Mouse (Mus musculus): ENCODE measurements around the gene Pwwp2b. TPM values are rescaled to one million over a fixed set of nuclear protein-coding genes. Genes with fewer than 3 reads are reported as not detected.

The Pwwp2b gene
- polyA plus RNA-seq, 1 experiment from 2014 or later: 10.0 TPM

DNA sequence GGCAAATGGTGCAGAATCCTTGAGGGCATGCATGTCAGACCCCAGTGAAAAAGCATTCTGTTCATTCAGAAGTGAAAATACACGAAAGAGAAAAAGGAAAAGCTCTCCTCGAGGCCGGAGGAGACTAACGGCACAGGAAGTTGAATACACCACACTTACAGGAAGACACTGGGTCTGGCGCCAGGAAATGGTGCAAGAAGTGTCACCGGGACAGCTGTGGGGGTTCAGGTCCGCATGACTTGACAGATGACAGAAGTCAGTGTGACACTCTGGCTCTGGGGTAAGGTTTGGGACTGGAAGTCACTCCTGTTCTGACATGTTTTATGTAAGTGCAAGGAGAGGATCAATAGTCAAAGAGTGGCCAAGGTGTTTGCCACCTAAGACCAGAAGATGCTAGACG lies 23.6 kb upstream of the Pwwp2b start:
- H3K27me3 ChIP-seq: no peaks in the 10 kb centered on the region
- no peak overlapping the region for H3K27ac ChIP-seq
- ATAC-seq (ENCODE audit: insufficient number of reproducible peaks, insufficient read depth, low FRiP score, low TSS enrichment, low read depth): no peak
- H3K36me3 ChIP-seq: no peaks in the 10 kb centered on the region
- H3K9me3 ChIP-seq: no peaks in the 10 kb centered on the region
- no peak overlapping the region for H3K4me3 ChIP-seq (replicated peaks)
- WGBS: 74% methylated on average over 8 of the region's 8 CpGs
- no peaks in the 10 kb centered on the region; the same call in 1 of the 2 replicates for H3K4me1 ChIP-seq (replicated peaks)
- no peak overlapping the region for H3K9ac ChIP-seq (replicated peaks)
- H3K4me2 ChIP-seq: no peak overlapping the region

GRCm38 (mm10) chr7:139226416-139226815 lies 21.9 kb upstream of the Pwwp2b start:
- ATAC-seq (ENCODE audit: insufficient number of reproducible peaks, insufficient read depth, low FRiP score, low TSS enrichment, low read depth): no peak
- no peak overlapping the region for H3K9ac ChIP-seq (replicated peaks)
- 82% methylated on average over 7 of the region's 7 CpGs for WGBS
- H3K9me3 ChIP-seq: no peaks in the 10 kb centered on the region
- no peaks in the 10 kb centered on the region for H3K36me3 ChIP-seq
- H3K4me3 ChIP-seq (replicated peaks): no peak overlapping the region
- H3K27ac ChIP-seq: no peak overlapping the region
- no peaks in the 10 kb centered on the region for H3K27me3 ChIP-seq
- H3K4me2 ChIP-seq: no peak overlapping the region
- H3K4me1 ChIP-seq (replicated peaks): no peaks in the 10 kb centered on the region; the same call in 1 of the 2 replicates

- Histone ChIP-seq H3K4me1 (replicated peaks) (peaks cover 2% of the 10 kb centered on the region), H3K4me3 (replicated peaks) (no peak overlapping the region), H3K27ac (no peak overlapping the region), H3K36me3 (no peaks in the 10 kb centered on the region), H3K9me3 (no peaks in the 10 kb centered on the region), H3K9ac (replicated peaks) (no peak overlapping the region), H3K4me2 (no peak overlapping the region), H3K27me3 (no peaks in the 10 kb centered on the region)
- WGBS: 75% methylated on average over 6 of the region's 6 CpGs
- no peak for ATAC-seq (ENCODE audit: insufficient number of reproducible peaks, insufficient read depth, low FRiP score, low TSS enrichment, low read depth)
Observed at GRCm38 (mm10) chr7:139228447-139229171, 19.7 kb upstream of the Pwwp2b start.

DNA sequence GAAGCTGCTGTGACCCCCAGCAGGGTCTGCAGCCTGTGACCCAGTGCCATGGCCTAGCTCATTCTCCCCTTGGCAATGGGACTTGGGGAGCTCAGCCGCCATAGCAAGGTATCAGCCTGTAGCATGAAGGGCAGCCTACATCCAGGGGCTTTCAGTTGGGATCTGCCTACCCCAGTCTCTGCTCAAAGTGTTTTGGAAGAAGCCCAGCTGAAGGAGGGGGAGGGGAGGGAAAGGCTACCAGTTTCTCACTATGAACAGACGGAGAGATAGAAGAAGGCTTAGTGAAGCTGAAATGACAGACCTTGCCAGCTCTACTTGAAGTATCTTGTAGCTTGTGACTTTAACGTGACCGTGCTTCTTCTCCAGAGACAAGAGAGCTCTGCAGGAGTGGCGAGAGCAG lies 18.4 kb upstream of the Pwwp2b start:
- Histone ChIP-seq H3K4me1 (replicated peaks) (peaks cover 14% of the 10 kb centered on the region), H3K27me3 (no peaks in the 10 kb centered on the region), H3K9me3 (no peaks in the 10 kb centered on the region), H3K4me3 (replicated peaks) (no peak overlapping the region), H3K36me3 (no peaks in the 10 kb centered on the region), H3K9ac (replicated peaks) (no peak overlapping the region), H3K27ac (no peak overlapping the region), H3K4me2 (no peak overlapping the region)
- no peak for ATAC-seq (ENCODE audit: insufficient number of reproducible peaks, insufficient read depth, low FRiP score, low TSS enrichment, low read depth)
- WGBS: 79% methylated on average over 5 of the region's 5 CpGs

GRCm38 (mm10) chr7:139230241-139230640 lies 18.0 kb upstream of the Pwwp2b start:
- Histone ChIP-seq H3K27me3 (no peaks in the 10 kb centered on the region), H3K9ac (replicated peaks) (no peak overlapping the region), H3K4me1 (replicated peaks) (peaks cover 18% of the 10 kb centered on the region), H3K4me2 (no peak overlapping the region), H3K9me3 (no peaks in the 10 kb centered on the region), H3K36me3 (no peaks in the 10 kb centered on the region), H3K27ac (no peak overlapping the region), H3K4me3 (replicated peaks) (no peak overlapping the region)
- ATAC-seq (ENCODE audit: insufficient number of reproducible peaks, insufficient read depth, low FRiP score, low TSS enrichment, low read depth): no peak
- 61% methylated on average over 12 of the region's 12 CpGs for WGBS

DNA sequence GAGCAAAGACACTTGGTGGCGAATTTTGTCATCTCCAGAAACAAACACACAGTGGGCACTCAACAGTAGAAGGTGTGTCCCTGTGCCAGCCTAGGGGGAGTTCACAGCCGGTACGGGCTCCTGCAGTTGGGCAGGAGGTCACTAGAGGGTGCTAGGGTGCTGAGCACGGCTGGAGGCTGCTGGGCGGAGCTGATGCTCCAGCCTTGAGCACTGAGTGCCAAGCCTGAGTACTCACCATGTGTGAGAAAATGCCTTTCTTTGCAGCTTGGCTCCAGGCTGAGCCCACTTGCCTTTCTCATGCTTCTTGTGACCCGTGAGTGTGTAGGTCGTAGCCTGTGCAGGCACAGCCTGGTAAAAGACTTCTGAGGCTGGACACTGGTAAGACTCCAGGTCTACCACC lies 14.6 kb upstream of the Pwwp2b start:
- H3K9ac ChIP-seq (replicated peaks): no peak overlapping the region
- WGBS: 2% methylated on average over 7 of the region's 7 CpGs
- H3K4me3 ChIP-seq (replicated peaks): no peak overlapping the region
- no peaks in the 10 kb centered on the region for H3K27me3 ChIP-seq
- 0 out of 2 replicates have a peak overlapping the region, but pooled peaks have one; percentile 23 for H3K4me2 ChIP-seq
- no peaks in the 10 kb centered on the region for H3K36me3 ChIP-seq
- 0 out of 2 replicates have a peak overlapping the region, but pooled peaks have one; percentile 50 for H3K27ac ChIP-seq
- ATAC-seq (ENCODE audit: insufficient number of reproducible peaks, insufficient read depth, low FRiP score, low TSS enrichment, low read depth): peak; percentile 82
- H3K9me3 ChIP-seq: 0 out of 2 replicates have a peak, but pooled peaks cover 4% of the 10 kb centered on the region
- H3K4me1 ChIP-seq (replicated peaks): peaks cover 21% of the 10 kb centered on the region

- Histone ChIP-seq H3K4me3 (replicated peaks) (no peak overlapping the region), H3K27ac (no peak overlapping the region), H3K27me3 (no peaks in the 10 kb centered on the region), H3K36me3 (no peaks in the 10 kb centered on the region), H3K4me2 (peak overlapping the region; percentile 36), H3K9me3 (0 out of 2 replicates have a peak, but pooled peaks cover 4% of the 10 kb centered on the region), H3K4me1 (replicated peaks) (peaks cover 21% of the 10 kb centered on the region), H3K9ac (replicated peaks) (no peak overlapping the region)
- peak; percentile 18; the same call in 1 of the 2 replicates for ATAC-seq (ENCODE audit: insufficient number of reproducible peaks, insufficient read depth, low FRiP score, low TSS enrichment, low read depth)
- WGBS: 4% methylated on average over 18 of the region's 18 CpGs
Observed at GRCm38 (mm10) chr7:139234426-139235188, 13.7 kb upstream of the Pwwp2b start.

DNA sequence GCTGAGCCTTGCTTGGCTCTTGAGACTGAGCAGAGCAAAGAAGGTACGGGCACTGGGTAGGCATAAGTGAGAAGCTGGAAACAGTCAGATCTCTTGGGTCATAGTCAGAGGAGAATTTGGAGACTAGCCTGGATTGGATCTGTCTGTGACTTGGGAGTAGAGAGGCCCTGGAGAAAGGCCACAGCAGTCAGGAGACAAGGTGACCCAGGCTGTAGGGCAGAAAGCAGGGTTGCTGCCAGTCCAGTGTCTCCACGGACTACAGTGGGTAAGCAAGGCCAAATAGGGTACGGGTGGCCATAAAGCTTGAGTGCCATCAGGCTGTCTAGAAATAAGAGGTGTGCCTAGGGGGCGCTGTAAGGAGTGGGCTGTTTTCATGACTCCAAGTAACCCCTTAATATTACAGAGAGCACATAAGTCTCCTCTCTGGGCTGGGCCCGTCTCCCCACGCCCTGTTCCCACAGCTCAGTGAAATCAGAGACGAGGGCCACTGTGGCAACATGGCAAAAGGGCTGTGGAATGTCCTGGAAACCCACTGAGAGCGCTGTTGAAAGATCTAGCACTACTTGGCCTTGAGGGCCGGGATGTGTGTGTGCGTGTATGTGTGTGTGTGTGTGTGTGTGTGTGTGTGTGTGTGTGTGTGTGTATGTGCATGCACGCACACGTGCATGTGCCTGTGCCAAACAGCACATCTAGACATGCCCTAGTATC lies 12.5 kb upstream of the Pwwp2b start:
- no peaks in the 10 kb centered on the region for H3K36me3 ChIP-seq
- no peak overlapping the region for H3K27ac ChIP-seq
- no peak overlapping the region for H3K9ac ChIP-seq (replicated peaks)
- H3K4me3 ChIP-seq (replicated peaks): no peak overlapping the region
- H3K9me3 ChIP-seq: 0 out of 2 replicates have a peak, but pooled peaks cover 4% of the 10 kb centered on the region
- H3K27me3 ChIP-seq: no peaks in the 10 kb centered on the region
- no peak for ATAC-seq (ENCODE audit: insufficient number of reproducible peaks, insufficient read depth, low FRiP score, low TSS enrichment, low read depth)
- peaks cover 21% of the 10 kb centered on the region for H3K4me1 ChIP-seq (replicated peaks)
- 80% methylated on average over 11 of the region's 12 CpGs for WGBS
- no peak overlapping the region for H3K4me2 ChIP-seq

DNA sequence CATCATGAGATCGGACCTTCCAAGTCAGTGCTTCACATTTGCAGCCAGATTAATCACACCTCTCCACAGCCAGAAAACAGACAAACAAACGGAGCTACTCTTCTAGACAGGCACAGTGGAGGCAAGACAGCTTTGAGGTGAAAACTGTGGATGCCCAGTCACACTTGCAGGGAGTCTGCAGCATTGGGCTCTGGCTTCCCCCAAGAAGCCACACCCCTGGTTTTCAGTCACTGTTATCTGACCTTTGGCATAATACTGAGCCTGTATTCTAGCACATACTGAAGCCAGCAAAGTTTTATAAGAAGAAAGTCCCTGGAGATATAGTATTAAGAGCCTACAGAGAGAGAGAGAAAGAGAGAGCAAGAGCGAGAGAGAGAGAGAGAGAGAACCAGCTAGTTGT lies 8.8 kb upstream of the Pwwp2b start:
- H3K4me1 ChIP-seq (replicated peaks): peaks cover 11% of the 10 kb centered on the region
- H3K36me3 ChIP-seq: no peaks in the 10 kb centered on the region
- 66% methylated on average over 3 of the region's 3 CpGs for WGBS
- no peaks in the 10 kb centered on the region for H3K27me3 ChIP-seq
- no peak overlapping the region for H3K4me2 ChIP-seq
- no peak overlapping the region for H3K27ac ChIP-seq
- no peak overlapping the region for H3K4me3 ChIP-seq (replicated peaks)
- no peak overlapping the region for H3K9ac ChIP-seq (replicated peaks)
- 0 out of 2 replicates have a peak, but pooled peaks cover 4% of the 10 kb centered on the region for H3K9me3 ChIP-seq
- no peak for ATAC-seq (ENCODE audit: insufficient number of reproducible peaks, insufficient read depth, low FRiP score, low TSS enrichment, low read depth)

- H3K9ac ChIP-seq (replicated peaks): no peak overlapping the region
- H3K9me3 ChIP-seq: no peaks in the 10 kb centered on the region
- H3K27ac ChIP-seq: no peak overlapping the region
- ATAC-seq (ENCODE audit: insufficient number of reproducible peaks, insufficient read depth, low FRiP score, low TSS enrichment, low read depth): no peak
- WGBS: 67% methylated on average over 5 of the region's 5 CpGs
- H3K4me3 ChIP-seq (replicated peaks): no peak overlapping the region
- peaks cover 39% of the 10 kb centered on the region for H3K4me1 ChIP-seq (replicated peaks)
- no peaks in the 10 kb centered on the region for H3K36me3 ChIP-seq
- peaks cover 32% of the 10 kb centered on the region for H3K27me3 ChIP-seq
- no peak overlapping the region for H3K4me2 ChIP-seq
Observed at GRCm38 (mm10) chr7:139246086-139246485, 2.2 kb upstream of the Pwwp2b start.

Measured in limb, embryonic 12.5 days (tissue).